Mouse (Mus musculus) heart, postnatal 0 days (tissue): ENCODE measurements at regions not wholly inside any gene's neighbourhood (a gene's known extent, or its start where the extent isn't known, plus 50 kb on each side); places are given as distances from the start of the nearest gene placed in this dataset.

ENCODE experiments used
- CTCF ChIP-seq: IDR thresholded peaks from 2 replicates; pipeline ENCODE4 v1.5.1; 2016; ENCODE audit warnings: antibody characterized with exemption, control low read depth, low read depth
- EP300 ChIP-seq: IDR thresholded peaks from 2 replicates; pipeline ENCODE4 v1.6.1; 2016; ENCODE audit warnings: antibody characterized with exemption, low read depth

GRCm38 (mm10) chr12:107160628-107161027, 327.8 kb upstream of the 3110018I06Rik start:
- TF ChIP-seq CTCF, result no peak
- TF ChIP-seq EP300, result no peak
